Mouse (Mus musculus): ENCODE measurements around the gene Ddr1.

Ddr1 gene

DNA sequence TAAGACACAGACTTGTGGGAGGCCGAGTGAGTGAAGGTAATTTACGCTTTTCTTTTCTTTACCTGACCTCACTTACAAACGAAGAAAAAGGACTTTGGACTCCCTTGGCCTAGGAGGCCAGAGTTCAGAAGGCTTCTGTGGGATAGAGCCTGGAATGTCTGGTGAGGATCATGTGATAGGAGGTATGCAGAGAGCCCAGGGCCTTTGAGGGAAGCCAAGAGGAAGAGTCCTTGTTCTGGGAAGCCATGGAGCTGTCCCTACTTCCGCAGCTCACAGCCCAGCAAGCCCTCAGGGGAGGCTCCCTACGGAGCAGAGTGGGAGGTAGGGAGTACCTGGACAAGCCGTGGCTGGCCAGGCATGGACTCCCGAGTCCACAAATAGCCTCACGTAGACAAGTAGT, 17.3 kb upstream of the Ddr1 start:
- DNase-seq (ENCODE audit: low read depth in 1 of 2, low spot score in 2 of 2) = no peak

GRCm38 (mm10) chr17:35720340-35720727, 15.9 kb upstream of the Ddr1 start:
- no peak for DNase-seq (ENCODE audit: low read depth in 1 of 2, low spot score in 2 of 2)

DNA sequence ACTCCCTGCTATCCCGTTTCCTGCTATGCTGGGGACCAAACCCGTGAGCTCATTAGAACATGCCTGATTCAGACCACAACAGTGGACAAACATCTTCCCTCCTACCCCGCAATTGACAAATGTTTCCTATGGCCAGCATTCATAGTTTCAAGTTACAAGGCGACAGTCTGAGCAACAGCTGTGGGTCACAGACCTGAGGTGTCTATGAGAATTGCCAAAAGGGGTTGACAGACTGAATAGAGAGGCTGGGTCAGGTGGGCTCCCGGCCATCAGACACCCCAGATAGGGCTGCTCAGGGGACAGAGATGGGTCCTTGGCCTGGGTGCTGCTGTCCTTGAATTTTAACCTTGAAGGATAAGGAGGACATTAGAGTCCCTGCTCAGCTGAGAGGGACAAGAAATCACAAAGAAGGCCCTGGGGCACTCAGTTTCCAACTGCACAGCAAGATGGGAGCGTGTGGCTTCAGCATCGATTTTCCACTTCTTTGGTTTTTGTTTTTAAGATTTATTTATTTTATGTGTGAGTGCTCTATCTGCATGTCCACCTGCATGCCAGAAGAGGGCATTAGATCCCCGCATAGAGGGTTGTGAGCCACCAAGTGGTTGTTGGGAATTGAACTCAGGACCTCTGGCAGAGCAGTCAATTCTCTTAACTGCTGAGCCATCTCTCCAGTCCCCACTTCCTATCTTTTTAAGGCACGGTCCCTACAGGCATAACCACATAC, 15.4 kb upstream of the Ddr1 start:
- no peak for DNase-seq (ENCODE audit: low read depth in 1 of 2, low spot score in 2 of 2)

DNA sequence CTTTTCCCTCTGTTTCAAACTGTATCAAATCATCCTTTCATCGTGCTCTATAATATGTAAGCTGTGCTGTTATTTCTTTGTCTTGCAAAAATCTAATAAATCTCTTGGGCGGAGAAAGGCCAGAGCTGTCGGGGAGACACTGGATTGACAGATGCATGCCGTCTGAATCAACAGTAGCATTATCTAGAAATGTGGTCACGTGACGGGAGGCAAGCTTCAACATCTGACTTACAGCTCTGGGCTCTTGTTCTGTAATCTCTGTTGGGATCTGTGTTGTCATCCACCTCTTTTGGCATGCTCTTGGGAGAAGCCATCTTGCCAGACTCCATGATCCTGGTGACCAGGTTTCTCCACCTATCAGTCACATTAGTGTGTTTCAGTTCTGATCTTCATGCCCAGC, 12.7 kb upstream of the Ddr1 start:
- DNase-seq (ENCODE audit: low read depth in 1 of 2, low spot score in 2 of 2) = no peak

DNA sequence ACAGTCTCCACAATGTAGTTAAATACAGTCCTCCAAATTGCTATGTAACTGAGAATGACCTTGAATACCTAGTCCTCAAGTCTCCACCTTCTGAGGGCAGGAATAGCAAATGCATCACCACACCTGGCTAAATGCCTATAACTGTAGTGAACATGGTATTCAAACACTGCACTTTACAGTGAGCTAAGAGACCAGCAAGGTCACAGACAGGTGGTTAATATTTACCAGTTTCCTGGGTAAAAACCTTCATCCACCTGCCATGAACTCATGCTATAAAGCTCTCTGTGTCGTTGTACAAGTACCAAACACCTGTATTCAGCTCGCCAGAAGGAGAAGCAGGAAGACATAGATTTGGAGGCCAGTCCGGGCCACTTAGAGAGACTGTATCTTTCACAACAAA, 11.7 kb upstream of the Ddr1 start:
- no peak for DNase-seq (ENCODE audit: low read depth in 1 of 2, low spot score in 2 of 2)

- no peak for DNase-seq (ENCODE audit: low read depth in 1 of 2, low spot score in 2 of 2)
These were observed 6.4 kb upstream of the Ddr1 start for GRCm38 (mm10) chr17:35710705-35711347.

GRCm38 (mm10) chr17:35708611-35709010, 4.2 kb upstream of the Ddr1 start:
- no peak for DNase-seq (ENCODE audit: low read depth in 1 of 2, low spot score in 2 of 2)

DNA sequence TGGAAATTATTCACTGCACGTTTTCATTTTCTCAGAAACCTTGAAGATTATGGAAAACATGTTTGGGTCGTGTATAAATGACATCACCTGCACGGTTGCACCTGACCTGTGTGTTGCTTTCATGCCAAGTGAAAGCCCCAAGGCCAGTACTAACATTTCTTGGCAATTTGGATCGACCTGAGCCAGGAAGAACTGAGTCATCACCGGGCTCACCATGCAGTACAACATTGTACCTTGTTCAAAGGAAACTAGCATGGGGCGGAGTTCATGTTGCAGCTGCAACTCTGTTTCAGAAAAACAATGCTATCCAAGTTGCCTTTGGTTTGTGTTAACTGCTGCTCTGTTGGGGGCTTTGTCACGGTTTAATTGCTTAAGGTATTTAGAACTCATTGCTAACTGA, 3.5 kb upstream of the Ddr1 start:
- DNase-seq (ENCODE audit: low read depth in 1 of 2, low spot score in 2 of 2) = no peak

GRCm38 (mm10) chr17:35705836-35706235, 1.4 kb upstream of the Ddr1 start:
- no peak for DNase-seq (ENCODE audit: low read depth in 1 of 2, low spot score in 2 of 2)

DNA sequence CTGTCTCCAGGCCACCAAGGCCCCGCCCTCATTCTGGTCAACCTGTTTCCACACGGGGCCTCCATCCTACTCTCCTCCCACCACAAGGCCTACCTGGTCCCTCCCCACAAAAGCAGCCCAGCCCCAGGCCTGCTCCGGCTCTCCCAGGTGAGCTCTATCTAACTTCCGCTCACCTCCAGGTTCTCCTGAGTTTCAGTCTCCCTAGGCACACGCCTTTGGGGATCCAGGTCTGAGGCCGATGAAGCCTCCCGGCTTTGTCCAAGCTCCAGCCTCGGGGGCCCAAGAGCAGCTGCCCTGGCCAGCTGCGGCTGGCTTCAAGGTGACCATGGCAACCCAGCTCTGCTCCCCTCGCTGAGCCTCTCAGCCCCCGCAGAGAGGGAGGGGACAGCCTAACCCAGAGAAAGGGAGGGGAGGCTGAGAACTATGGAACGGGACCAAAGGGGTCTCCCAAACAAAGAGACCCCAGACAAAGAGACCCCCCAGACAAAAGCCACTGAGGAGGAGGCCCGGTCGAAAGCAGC, 610 bp downstream of the Ddr1 start:
- DNase-seq (ENCODE audit: low read depth in 1 of 2, low spot score in 2 of 2) = no peak

- DNase-seq (ENCODE audit: low read depth in 1 of 2, low spot score in 2 of 2) = no peak
These were observed 1.4 kb downstream of the Ddr1 start for GRCm38 (mm10) chr17:35703065-35703464.

- DNase-seq (ENCODE audit: low read depth in 1 of 2, low spot score in 2 of 2) = no peak
These were observed 1.8 kb downstream of the Ddr1 start for GRCm38 (mm10) chr17:35702605-35703004.

- DNase-seq (ENCODE audit: low read depth in 1 of 2, low spot score in 2 of 2) = no peak
These were observed 2.4 kb downstream of the Ddr1 start for GRCm38 (mm10) chr17:35701978-35702461.

DNA sequence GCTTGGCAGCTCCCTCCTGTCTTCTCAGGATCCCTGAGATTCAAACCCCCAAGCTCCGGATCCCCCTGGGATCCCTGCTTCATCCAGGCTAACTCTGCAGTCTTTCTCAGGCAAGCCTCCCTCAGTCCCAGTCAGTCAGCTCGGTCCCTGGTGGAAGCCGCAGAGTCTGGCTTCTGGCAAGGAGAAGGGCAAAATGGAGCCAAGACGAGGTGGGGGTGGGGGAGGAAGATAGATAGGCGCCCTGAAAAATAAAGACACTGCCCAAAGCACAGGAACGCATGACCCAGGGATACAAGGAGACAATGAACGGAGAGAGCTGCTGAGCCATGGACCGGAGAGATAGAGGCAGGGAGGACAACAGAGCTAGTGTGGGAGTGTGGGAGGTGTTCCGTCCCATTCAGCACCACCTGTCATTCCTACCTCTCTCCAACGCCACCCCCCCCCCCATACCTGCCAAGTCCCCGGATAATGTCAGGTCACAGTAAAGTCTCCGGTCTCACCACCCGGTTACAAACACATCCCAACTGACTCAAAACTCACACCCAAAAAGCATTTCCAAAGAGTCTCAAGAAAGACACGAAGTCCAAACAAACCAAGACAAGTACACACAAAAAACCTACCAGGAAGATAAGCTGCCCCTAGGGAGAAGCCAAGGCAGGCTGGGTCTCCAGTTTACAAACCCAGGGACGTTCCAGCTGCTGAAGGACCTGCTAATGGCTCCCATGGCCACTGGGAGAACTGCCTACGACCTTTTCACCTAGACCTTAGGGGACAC, 3.0 kb downstream of the Ddr1 start:
- DNase-seq (ENCODE audit: low read depth in 1 of 2, low spot score in 2 of 2) = no peak

DNA sequence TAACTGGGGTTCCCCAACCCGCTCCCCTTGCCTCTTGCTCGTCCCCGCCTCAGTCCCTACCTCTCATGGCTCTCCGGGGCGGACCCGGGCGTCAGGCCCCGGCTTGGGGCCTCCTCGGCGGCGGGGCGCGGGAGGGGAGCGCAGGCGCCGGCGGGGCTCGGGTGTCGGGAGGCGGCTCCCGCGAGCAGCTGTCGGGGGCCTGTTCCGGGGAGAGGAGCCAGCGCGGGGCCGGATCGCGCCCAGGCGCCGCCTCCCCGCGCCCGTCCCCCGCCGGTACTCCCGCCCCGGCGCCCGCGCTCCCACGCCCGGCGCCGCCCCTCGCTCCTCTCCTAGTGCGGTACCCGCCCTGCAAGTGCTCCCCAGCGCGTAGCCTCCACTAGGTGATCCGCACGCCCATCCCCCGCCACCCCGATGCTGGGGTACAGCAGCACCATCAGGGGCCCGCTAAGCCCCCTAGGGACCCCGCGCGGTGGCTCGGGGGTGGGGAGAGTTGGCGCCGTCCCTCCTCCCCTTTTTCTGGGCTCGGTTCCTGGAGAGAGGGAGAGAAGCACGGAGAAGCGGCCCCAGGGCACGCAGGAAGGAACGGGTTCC, 4.0 kb downstream of the Ddr1 start:
- no peak for DNase-seq (ENCODE audit: low read depth in 1 of 2, low spot score in 2 of 2)

- DNase-seq (ENCODE audit: low read depth in 1 of 2, low spot score in 2 of 2) = no peak
These were observed 4.5 kb downstream of the Ddr1 start for GRCm38 (mm10) chr17:35699919-35700318.

DNA sequence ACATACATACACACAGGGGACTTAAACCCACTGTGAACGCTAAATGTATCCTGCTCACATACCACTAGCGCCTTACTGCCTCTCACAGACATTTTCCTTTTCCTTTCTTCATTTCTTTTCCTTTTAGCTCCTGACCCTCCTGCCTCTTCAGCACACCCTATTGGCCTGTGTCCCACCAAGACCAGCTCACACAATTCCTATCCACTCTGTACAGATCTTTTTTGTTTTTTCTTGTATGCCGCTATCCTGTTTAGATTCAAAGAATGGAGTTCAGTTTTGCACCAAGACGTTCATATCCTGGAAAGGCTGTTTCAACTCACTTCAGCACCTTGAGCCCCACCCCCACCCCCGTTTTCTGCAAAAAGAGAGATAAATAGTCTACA, 5.9 kb downstream of the Ddr1 start:
- no peak for DNase-seq (ENCODE audit: low read depth in 1 of 2, low spot score in 2 of 2)

DNA sequence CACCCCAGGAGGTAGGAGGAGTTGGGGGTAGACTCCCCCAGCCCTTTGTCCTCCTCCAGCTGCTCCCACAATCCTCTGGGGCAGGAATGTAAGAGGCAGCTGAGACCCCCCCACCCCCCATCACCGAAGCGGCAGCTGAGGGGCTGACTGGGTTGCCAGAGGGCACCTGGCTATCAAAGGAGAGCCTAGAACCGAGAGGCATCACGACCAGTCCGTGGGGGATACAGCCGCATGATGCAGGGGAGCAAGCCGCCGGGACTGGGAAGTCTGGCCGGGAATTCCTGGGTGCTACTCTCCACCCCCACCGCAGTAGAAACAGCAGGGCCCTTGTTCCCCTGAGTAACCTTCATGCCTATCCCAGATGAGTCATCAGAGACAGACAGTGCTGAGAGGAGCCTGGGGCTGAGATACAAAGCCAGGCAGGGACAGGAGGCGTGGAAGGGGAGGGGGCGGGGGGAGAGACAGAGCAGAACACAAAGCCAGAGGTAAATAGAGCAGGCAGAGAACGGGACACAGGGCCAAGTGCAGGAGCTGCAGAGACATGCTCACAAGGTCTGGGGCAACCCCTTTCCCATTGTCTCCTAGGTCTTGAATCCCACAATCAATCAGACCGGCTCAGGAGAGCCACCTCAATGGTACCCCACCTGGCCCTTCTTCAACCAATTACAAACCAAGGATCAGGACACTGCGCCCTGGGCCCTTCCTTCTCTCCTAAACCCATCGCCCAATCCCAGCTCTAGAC, 6.5 kb downstream of the Ddr1 start:
- no peak for DNase-seq (ENCODE audit: low read depth in 1 of 2, low spot score in 2 of 2)

- no peak for DNase-seq (ENCODE audit: low read depth in 1 of 2, low spot score in 2 of 2)
These were observed 7.0 kb downstream of the Ddr1 start for GRCm38 (mm10) chr17:35697429-35697758.

- no peak for DNase-seq (ENCODE audit: low read depth in 1 of 2, low spot score in 2 of 2)
These were observed 7.7 kb downstream of the Ddr1 start for GRCm38 (mm10) chr17:35696691-35697090.

GRCm38 (mm10) chr17:35695289-35695688, 9.1 kb downstream of the Ddr1 start:
- no peak for DNase-seq (ENCODE audit: low read depth in 1 of 2, low spot score in 2 of 2)
